Mouse (Mus musculus): ENCODE measurements at regions not wholly inside any gene's neighbourhood (a gene's known extent, or its start where the extent isn't known, plus 50 kb on each side); places are given as distances from the start of the nearest gene placed in this dataset.

GRCm38 (mm10) chr16:5431111-5431510 lies 175.3 kb upstream of the Eef2kmt start:
- no peak overlapping the region for H3K4me2 ChIP-seq (ENCODE audit: low read depth, low read length, poor library complexity, severe bottlenecking)
- H3K27me3 ChIP-seq (ENCODE audit: insufficient read depth, low read length): no peaks in the 10 kb centered on the region
- WGBS: 81% methylated on average over 3 of the region's 3 CpGs
- no peak overlapping the region for H3K9ac ChIP-seq (replicated peaks; ENCODE audit: low read length, poor library complexity, severe bottlenecking)
- H3K27ac ChIP-seq (ENCODE audit: low read depth, low read length): no peak overlapping the region
- H3K9me3 ChIP-seq (ENCODE audit: low read length): no peaks in the 10 kb centered on the region
- no peaks in the 10 kb centered on the region for H3K4me1 ChIP-seq (ENCODE audit: insufficient read depth, low read length)
- no peak overlapping the region for H3K4me3 ChIP-seq (ENCODE audit: low read depth, low read length)
- DNase-seq (ENCODE audit: low spot score) (peak; percentile 68), ATAC-seq (ENCODE audit: low FRiP score) (no peak)
- TF ChIP-seq CTCF (IDR thresholded peaks at IDR 0.05): no peak
- H3K36me3 ChIP-seq (ENCODE audit: insufficient read depth, low read length): no peaks in the 10 kb centered on the region

GRCm38 (mm10) chr16:5429466-5429865 lies 173.7 kb upstream of the Eef2kmt start:
- Histone ChIP-seq H3K27ac (ENCODE audit: low read depth, low read length) (no peak overlapping the region), H3K36me3 (ENCODE audit: insufficient read depth, low read length) (no peaks in the 10 kb centered on the region), H3K4me2 (ENCODE audit: low read depth, low read length, poor library complexity, severe bottlenecking) (no peak overlapping the region), H3K4me3 (ENCODE audit: low read depth, low read length) (no peak overlapping the region), H3K4me1 (ENCODE audit: insufficient read depth, low read length) (no peaks in the 10 kb centered on the region), H3K27me3 (ENCODE audit: insufficient read depth, low read length) (no peaks in the 10 kb centered on the region), H3K9me3 (ENCODE audit: low read length) (no peaks in the 10 kb centered on the region), H3K9ac (replicated peaks; ENCODE audit: low read length, poor library complexity, severe bottlenecking) (no peak overlapping the region)
- TF ChIP-seq CTCF (IDR thresholded peaks at IDR 0.05): no peak
- no peak for DNase-seq (ENCODE audit: low spot score)
- 86% methylated on average over 2 of the region's 2 CpGs for WGBS
- no peak for ATAC-seq (ENCODE audit: low FRiP score)

DNA sequence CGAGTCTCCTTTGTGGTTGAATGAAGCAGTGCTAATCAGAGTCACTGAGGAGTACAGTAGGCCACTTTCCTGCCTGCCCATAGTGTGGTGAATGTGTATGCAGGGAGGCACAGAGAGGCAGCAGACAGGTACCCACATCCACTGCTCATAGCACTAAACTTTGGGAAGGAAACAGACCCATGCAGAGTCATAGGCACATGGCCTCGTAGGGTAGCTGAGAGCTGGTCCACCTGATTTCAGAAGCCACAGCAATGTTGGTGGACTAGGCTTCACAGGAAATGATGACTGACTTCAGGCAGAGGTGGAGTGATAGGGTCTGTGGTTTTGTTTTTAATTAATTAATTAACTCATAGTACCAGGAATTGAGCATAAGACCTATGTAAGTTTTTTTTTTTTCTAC lies 170.1 kb upstream of the Eef2kmt start:
- no peak overlapping the region for H3K9ac ChIP-seq (replicated peaks; ENCODE audit: low read length, poor library complexity, severe bottlenecking)
- H3K4me1 ChIP-seq (ENCODE audit: insufficient read depth, low read length): no peaks in the 10 kb centered on the region
- H3K4me2 ChIP-seq (ENCODE audit: low read depth, low read length, poor library complexity, severe bottlenecking): no peak overlapping the region
- H3K27ac ChIP-seq (ENCODE audit: low read depth, low read length): no peak overlapping the region
- H3K36me3 ChIP-seq (ENCODE audit: insufficient read depth, low read length): no peaks in the 10 kb centered on the region
- H3K27me3 ChIP-seq (ENCODE audit: insufficient read depth, low read length): no peaks in the 10 kb centered on the region
- no peak for TF ChIP-seq CTCF (IDR thresholded peaks at IDR 0.05)
- 93% methylated on average over 2 of the region's 2 CpGs for WGBS
- no peaks in the 10 kb centered on the region for H3K9me3 ChIP-seq (ENCODE audit: low read length)
- ATAC-seq (ENCODE audit: low FRiP score): no peak
- DNase-seq (ENCODE audit: low spot score): no peak
- no peak overlapping the region for H3K4me3 ChIP-seq (ENCODE audit: low read depth, low read length)

DNA sequence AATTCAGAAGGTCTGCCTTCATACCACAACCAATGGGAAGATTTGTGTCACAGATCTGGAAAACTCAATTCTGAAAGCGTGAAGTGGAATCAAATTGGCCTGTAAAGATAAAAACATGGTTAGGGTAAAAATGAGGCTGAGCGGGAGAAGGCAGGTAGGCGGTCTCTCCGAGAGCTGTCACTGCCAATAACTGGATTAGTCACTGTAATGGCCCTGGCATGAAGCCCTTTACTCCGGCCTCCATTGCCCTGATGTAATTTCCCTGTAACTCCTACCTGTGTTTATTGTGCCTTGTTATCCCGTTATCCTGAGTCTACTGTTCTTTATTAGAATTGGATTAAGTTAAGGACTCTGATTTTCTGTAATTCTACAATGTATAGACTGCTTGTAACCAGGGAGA lies 166.3 kb upstream of the Eef2kmt start:
- Histone ChIP-seq H3K27ac (ENCODE audit: low read depth, low read length) (no peak overlapping the region), H3K36me3 (ENCODE audit: insufficient read depth, low read length) (no peaks in the 10 kb centered on the region), H3K4me3 (ENCODE audit: low read depth, low read length) (no peak overlapping the region), H3K4me2 (ENCODE audit: low read depth, low read length, poor library complexity, severe bottlenecking) (no peak overlapping the region), H3K4me1 (ENCODE audit: insufficient read depth, low read length) (no peaks in the 10 kb centered on the region), H3K9me3 (ENCODE audit: low read length) (no peaks in the 10 kb centered on the region), H3K9ac (replicated peaks; ENCODE audit: low read length, poor library complexity, severe bottlenecking) (no peak overlapping the region), H3K27me3 (ENCODE audit: insufficient read depth, low read length) (no peaks in the 10 kb centered on the region)
- no peak for ATAC-seq (ENCODE audit: low FRiP score)
- DNase-seq (ENCODE audit: low spot score): no peak
- 65% methylated on average over 6 of the region's 6 CpGs for WGBS
- TF ChIP-seq CTCF (IDR thresholded peaks at IDR 0.05): no peak

GRCm38 (mm10) chr16:5421591-5421990 lies 165.8 kb upstream of the Eef2kmt start:
- Histone ChIP-seq H3K4me3 (ENCODE audit: low read depth, low read length) (no peak overlapping the region), H3K27me3 (ENCODE audit: insufficient read depth, low read length) (no peaks in the 10 kb centered on the region), H3K27ac (ENCODE audit: low read depth, low read length) (no peak overlapping the region), H3K4me1 (ENCODE audit: insufficient read depth, low read length) (no peaks in the 10 kb centered on the region), H3K9me3 (ENCODE audit: low read length) (no peaks in the 10 kb centered on the region), H3K9ac (replicated peaks; ENCODE audit: low read length, poor library complexity, severe bottlenecking) (no peak overlapping the region), H3K36me3 (ENCODE audit: insufficient read depth, low read length) (no peaks in the 10 kb centered on the region), H3K4me2 (ENCODE audit: low read depth, low read length, poor library complexity, severe bottlenecking) (no peak overlapping the region)
- peak; percentile 31; the same call in 1 of the 2 replicates for TF ChIP-seq CTCF (IDR thresholded peaks at IDR 0.05)
- DNase-seq (ENCODE audit: low spot score) (no peak), ATAC-seq (ENCODE audit: low FRiP score) (no peak)
- WGBS: 79% methylated on average over 5 of the region's 5 CpGs

DNA sequence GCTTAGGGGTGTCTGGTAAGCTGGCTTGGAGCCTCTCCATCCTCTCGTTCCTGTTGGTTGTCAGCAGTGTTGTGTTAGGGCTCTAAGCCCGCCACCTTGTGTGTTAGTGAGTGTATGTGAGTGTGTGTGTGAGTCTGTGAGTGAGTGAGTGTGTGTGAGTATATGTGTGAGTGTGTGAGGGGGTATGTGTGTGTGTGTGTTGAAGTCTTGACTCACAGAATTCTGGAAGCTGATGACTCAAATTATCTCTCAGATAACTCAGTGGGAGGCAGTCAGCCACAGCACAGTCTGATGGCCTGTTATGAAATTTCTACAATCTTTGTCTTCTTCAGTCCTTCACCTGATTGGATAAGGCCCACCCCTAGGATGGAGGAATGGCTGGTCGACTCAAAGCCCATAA lies 163.7 kb upstream of the Eef2kmt start:
- Histone ChIP-seq H3K4me3 (ENCODE audit: low read depth, low read length) (no peak overlapping the region), H3K4me1 (ENCODE audit: insufficient read depth, low read length) (no peaks in the 10 kb centered on the region), H3K27me3 (ENCODE audit: insufficient read depth, low read length) (no peaks in the 10 kb centered on the region), H3K36me3 (ENCODE audit: insufficient read depth, low read length) (no peaks in the 10 kb centered on the region), H3K27ac (ENCODE audit: low read depth, low read length) (no peak overlapping the region), H3K9ac (replicated peaks; ENCODE audit: low read length, poor library complexity, severe bottlenecking) (no peak overlapping the region), H3K4me2 (ENCODE audit: low read depth, low read length, poor library complexity, severe bottlenecking) (no peak overlapping the region), H3K9me3 (ENCODE audit: low read length) (no peaks in the 10 kb centered on the region)
- 87% methylated on average over 3 of the region's 3 CpGs for WGBS
- ATAC-seq (ENCODE audit: low FRiP score): no peak
- TF ChIP-seq CTCF (IDR thresholded peaks at IDR 0.05): no peak
- DNase-seq (ENCODE audit: low spot score): no peak
